Mouse (Mus musculus) forebrain, postnatal 0 days (tissue): ENCODE results near the gene Sox13. TPM values are rescaled to one million over a fixed set of nuclear protein-coding genes. Genes with fewer than 3 reads are reported as not detected.

Source experiments
- ATAC-seq: fragments of 200-750 bp; cut with Nextera tagmentation; 2 replicates; pipeline ENCODE4 v1.8.0; 2017; ENCODE audit warnings: mild to moderate bottlenecking, moderate library complexity
- DNase-seq: peaks from one replicate; pipeline ENCODE4 v3.0.0-alpha.2; 2015
- H3K27ac ChIP-seq: fragments of 300-500 bp; sonication (generic); 2 replicates; pipeline ENCODE4 v1.5.1; 2014; ENCODE audit warnings: low read depth, mild to moderate bottlenecking, antibody characterized with exemption, low read length, moderate library complexity, mixed read lengths
- H3K27me3 ChIP-seq: fragments of 300-500 bp; sonication (generic); 2 replicates; pipeline ENCODE4 v1.6.1; 2014; ENCODE audit warnings: mild to moderate bottlenecking, low read length, mixed read lengths; ENCODE audit not compliant: insufficient read depth
- H3K36me3 ChIP-seq: fragments of 300-500 bp; sonication (generic); 2 replicates; pipeline ENCODE4 v1.6.1; 2014; ENCODE audit warnings: mild to moderate bottlenecking, moderate library complexity; ENCODE audit not compliant: insufficient read depth
- H3K4me1 ChIP-seq: fragments of 300-500 bp; sonication (generic); 2 replicates; pipeline ENCODE4 v1.6.1; 2014; ENCODE audit warnings: antibody characterized with exemption; ENCODE audit not compliant: insufficient read depth
- H3K4me2 ChIP-seq: fragments of 300-500 bp; sonication (generic); 2 replicates; pipeline ENCODE4 v1.6.1; 2014; ENCODE audit warnings: low read depth, mild to moderate bottlenecking, moderate library complexity
- H3K4me3 ChIP-seq: fragments of 300-500 bp; sonication (generic); 2 replicates; pipeline ENCODE4 v1.5.1; 2014; ENCODE audit warnings: low read depth, low read length, mixed read lengths
- H3K9ac ChIP-seq: fragments of 300-500 bp; sonication (generic); 2 replicates; pipeline ENCODE4 v1.6.1; 2014; ENCODE audit warnings: mild to moderate bottlenecking
- H3K9me3 ChIP-seq: fragments of 300-500 bp; sonication (generic); 2 replicates; pipeline ENCODE4 v1.6.1; 2016; ENCODE audit warnings: low read length
- CTCF ChIP-seq: sonication (generic); IDR thresholded peaks from 2 replicates; pipeline ENCODE4 v1.5.1; 2016; ENCODE audit warnings: antibody characterized with exemption, control low read depth, low read depth
- WGBS: fragments of 180-500 bp; shearing (Covaris S2); extraction: QIAGEN DNeasy Blood & Tissue Kit; methylation state at CpG from one replicate; pipeline ENCODE4 v1.1.7; 2014; 5-methylcytosine and 5-hydroxymethylcytosine counted together
- polyA plus RNA-seq: library from polyadenylated mRNA; unstranded; fragments of >200 nt; fragmentation: Nextera tagmentation; extraction: Ambion mirVana; gene quantifications from 2 replicates; pipeline ENCODE4 v1.2.1, GENCODE M21; 2015
- total RNA-seq: library from RNA; depleted of rRNA; stranded (reverse); fragments of >200 nt; gene quantifications from 2 replicates; pipeline ENCODE4 v1.2.3, GENCODE M21; 2014

Gene Sox13
- total and polyA plus RNA-seq, 2 experiments from 2014 or later, result 3.0 to 9.7 TPM

DNA sequence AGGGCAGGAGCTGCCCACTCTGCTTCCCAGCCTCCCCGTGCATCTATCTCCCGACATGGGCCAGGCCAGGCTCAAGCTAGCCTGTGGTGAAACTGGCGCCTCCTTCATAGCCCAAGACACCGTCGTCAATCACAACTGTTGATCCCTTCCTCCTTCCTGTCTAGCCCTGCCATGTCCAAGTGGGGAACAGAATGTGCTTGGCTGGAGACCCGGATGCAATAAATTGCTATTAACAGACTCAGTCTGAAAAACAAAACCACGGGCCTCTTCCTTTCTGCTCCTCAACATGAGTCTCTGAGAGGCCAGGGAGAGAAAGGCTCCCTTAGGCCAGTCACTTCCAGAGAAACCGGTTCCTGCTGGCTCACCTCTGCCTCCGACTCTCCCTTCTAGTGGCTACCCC lies 11.2 kb downstream of the Sox13 start:
- Histone ChIP-seq H3K9ac (no peak overlapping the region), H3K4me1 (no peaks in the 10 kb centered on the region), H3K4me2 (no peak overlapping the region), H3K27ac (no peak overlapping the region), H3K9me3 (no peaks in the 10 kb centered on the region), H3K4me3 (no peak overlapping the region), H3K27me3 (no peaks in the 10 kb centered on the region), H3K36me3 (no peaks in the 10 kb centered on the region)
- TF ChIP-seq CTCF, result no peak
- ATAC-seq (no peak), DNase-seq (no peak)
- 81% methylated on average over 9 of the region's 9 CpGs for WGBS

DNA sequence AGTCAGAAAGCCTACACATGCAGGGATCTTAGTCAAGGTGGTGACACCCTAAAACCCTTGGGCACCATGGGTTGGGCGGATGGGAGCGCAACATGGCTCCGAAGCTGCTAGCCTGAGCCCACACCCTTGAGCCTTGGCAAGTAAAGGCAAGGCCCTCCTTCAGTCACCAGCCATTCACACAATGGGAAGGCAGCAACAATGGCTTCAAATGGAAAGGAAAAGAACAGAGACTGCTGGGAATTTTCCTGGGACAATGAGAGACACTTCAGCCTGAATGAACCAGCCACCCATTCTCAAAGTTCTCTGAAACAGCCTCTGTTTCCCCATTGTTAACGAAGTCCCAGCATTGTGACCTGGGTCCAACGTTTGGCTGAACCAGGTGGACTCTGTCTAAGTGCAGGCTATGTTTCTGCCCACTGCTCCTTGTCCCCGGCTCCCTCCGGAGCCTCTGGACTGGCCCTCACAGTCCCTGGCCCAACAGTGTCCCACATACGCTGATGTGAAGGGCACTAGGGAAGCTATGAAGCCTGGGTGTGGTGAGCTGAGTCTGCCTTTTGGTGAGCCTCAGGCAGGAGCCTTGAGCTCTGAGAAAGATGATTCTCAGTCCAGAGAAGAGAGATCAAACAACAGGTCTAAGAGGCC lies 12.6 kb downstream of the Sox13 start:
- Histone ChIP-seq H3K4me1 (no peaks in the 10 kb centered on the region), H3K27ac (peak overlapping the region; percentile 40; the same call in 1 of the 2 replicates)
- WGBS, result 57% methylated on average over 8 of the region's 8 CpGs

DNA sequence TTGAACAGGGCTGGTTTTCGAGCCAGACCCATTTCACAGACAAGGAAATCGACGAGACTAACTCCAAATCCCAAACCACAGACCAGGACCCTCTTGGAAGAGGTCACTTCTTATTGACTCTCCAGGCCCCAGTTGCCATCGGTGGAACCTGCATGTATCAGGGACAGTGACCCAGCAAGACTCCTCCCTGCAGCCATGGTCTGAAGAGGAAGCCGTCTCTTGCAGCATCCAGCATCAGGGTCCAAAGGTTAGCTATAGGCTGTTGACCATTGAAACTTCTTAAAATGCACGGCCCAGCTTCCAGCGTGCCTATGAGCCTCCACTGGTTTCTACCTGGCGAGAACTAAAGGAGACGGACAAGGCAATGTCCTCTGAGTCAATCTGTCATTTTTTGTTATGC lies 14.4 kb downstream of the Sox13 start:
- WGBS, result 81% methylated on average over 9 of the region's 9 CpGs
- DNase-seq (no peak), ATAC-seq (no peak)
- no peak for TF ChIP-seq CTCF
- Histone ChIP-seq H3K4me3 (no peak overlapping the region), H3K4me2 (no peak overlapping the region), H3K27me3 (no peaks in the 10 kb centered on the region), H3K27ac (no peak overlapping the region), H3K9ac (no peak overlapping the region), H3K9me3 (no peaks in the 10 kb centered on the region), H3K36me3 (no peaks in the 10 kb centered on the region), H3K4me1 (no peaks in the 10 kb centered on the region)

More for the DNA sequence above, 12.6 kb downstream of the Sox13 start:
- Histone ChIP-seq H3K9ac (no peak overlapping the region), H3K36me3 (no peaks in the 10 kb centered on the region), H3K4me2 (no peak overlapping the region), H3K9me3 (no peaks in the 10 kb centered on the region), H3K4me3 (no peak overlapping the region), H3K27me3 (no peaks in the 10 kb centered on the region)
- DNase-seq (no peak), ATAC-seq (no peak)
- no peak for TF ChIP-seq CTCF

DNA sequence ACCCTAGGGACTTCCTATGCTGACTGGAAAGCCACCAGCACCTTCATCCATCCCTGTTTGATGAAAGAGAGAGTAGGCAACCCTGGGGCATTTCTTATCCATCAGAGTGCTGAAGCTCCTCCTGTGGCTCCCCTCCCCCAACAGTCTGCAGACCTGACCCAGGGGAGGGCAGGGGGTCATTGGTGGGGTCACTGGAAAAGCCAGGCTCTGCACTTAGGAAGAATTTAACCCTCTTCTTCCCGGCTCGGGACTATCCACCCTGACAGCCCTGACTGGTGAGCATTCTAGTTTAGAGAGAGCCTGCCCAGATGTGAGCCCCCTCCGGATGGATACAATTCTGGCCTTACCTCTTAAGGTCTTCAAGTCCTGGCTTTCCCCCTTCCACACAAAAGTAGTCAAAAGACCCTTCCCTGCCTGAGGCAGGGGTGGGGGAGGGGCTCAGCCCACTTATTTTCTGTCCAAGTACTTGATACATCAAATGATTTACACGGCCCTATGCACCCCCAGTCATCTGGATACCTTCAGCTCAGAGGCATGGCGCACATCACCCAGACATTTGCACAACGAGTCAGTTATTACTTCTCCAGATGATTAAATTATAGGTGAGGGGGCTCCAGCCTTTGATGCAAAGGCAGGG lies 15.2 kb downstream of the Sox13 start:
- Histone ChIP-seq H3K9me3 (no peaks in the 10 kb centered on the region), H3K27me3 (no peaks in the 10 kb centered on the region), H3K4me1 (no peaks in the 10 kb centered on the region), H3K27ac (no peak overlapping the region), H3K36me3 (no peaks in the 10 kb centered on the region), H3K9ac (no peak overlapping the region), H3K4me3 (no peak overlapping the region), H3K4me2 (no peak overlapping the region)
- ATAC-seq (no peak), DNase-seq (no peak)
- TF ChIP-seq CTCF, result no peak
- WGBS, result 28% methylated on average over 6 of the region's 6 CpGs

DNA sequence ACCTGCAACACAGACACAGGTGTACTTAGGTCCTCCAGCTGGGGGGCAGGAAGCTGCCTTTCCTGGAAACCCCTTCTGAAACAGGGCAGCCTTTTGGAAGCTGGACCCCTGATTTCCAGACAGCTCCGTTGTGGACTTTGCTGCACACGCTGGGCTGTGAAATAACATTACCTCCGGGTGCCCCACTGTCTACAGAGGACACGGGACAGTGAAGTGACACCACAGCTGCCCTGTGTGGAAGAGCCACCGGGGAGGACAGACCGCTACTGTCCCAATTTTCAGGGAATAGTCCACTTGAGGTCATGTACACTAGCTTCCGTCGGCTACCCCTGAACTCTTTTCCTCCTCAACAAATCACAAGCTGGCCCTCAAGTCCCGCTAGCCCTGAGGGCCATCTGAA lies 15.9 kb downstream of the Sox13 start:
- Histone ChIP-seq H3K4me2 (no peak overlapping the region), H3K9ac (no peak overlapping the region), H3K36me3 (no peaks in the 10 kb centered on the region), H3K27me3 (no peaks in the 10 kb centered on the region), H3K4me3 (no peak overlapping the region), H3K27ac (no peak overlapping the region), H3K4me1 (no peaks in the 10 kb centered on the region), H3K9me3 (no peaks in the 10 kb centered on the region)
- ATAC-seq, result no peak
- no peak for DNase-seq
- TF ChIP-seq CTCF, result no peak
- WGBS, result 68% methylated on average over 9 of the region's 9 CpGs

GRCm38 (mm10) chr1:133407436-133407835 lies 16.7 kb downstream of the Sox13 start:
- TF ChIP-seq CTCF, result no peak
- Histone ChIP-seq H3K27me3 (no peaks in the 10 kb centered on the region), H3K9ac (no peak overlapping the region), H3K9me3 (no peaks in the 10 kb centered on the region), H3K36me3 (no peaks in the 10 kb centered on the region), H3K4me2 (no peak overlapping the region), H3K27ac (no peak overlapping the region), H3K4me1 (no peaks in the 10 kb centered on the region), H3K4me3 (no peak overlapping the region)
- WGBS, result 72% methylated on average over 6 of the region's 6 CpGs
- no peak for ATAC-seq
- DNase-seq, result no peak

- ATAC-seq, result no peak
- H3K9ac ChIP-seq, result no peak overlapping the region
- no peak overlapping the region for H3K27ac ChIP-seq
- no peak for TF ChIP-seq CTCF
- WGBS, result 94% methylated on average over 7 of the region's 7 CpGs
- no peaks in the 10 kb centered on the region for H3K9me3 ChIP-seq
- DNase-seq, result no peak
- no peaks in the 10 kb centered on the region for H3K36me3 ChIP-seq
- H3K4me1 ChIP-seq, result no peaks in the 10 kb centered on the region
- H3K4me2 ChIP-seq, result no peak overlapping the region
- H3K27me3 ChIP-seq, result no peaks in the 10 kb centered on the region
- H3K4me3 ChIP-seq, result no peak overlapping the region
These were observed 17.6 kb downstream of the Sox13 start for GRCm38 (mm10) chr1:133406614-133407013.
